Mouse (Mus musculus): ENCODE measurements around the gene Pcx.

- TF ChIP-seq CTCF (IDR thresholded peaks at IDR 0.05; ENCODE audit: control insufficient read depth, insufficient read depth, insufficient read length), result no peak
- TF ChIP-seq CEBPB (IDR thresholded peaks at IDR 0.05; ENCODE audit: low read depth), result no peak
- no peak for TF ChIP-seq USF1 (IDR thresholded peaks at IDR 0.05; ENCODE audit: low read depth)
- no peak for TF ChIP-seq MAX (IDR thresholded peaks at IDR 0.05)
- no peak for TF ChIP-seq MYOD1 (IDR thresholded peaks at IDR 0.05; ENCODE audit: control insufficient read depth, insufficient read length, low read depth)
- no peak for TF ChIP-seq MYOG (IDR thresholded peaks at IDR 0.05; ENCODE audit: control insufficient read depth, extremely low read depth, insufficient read length)
Observed at GRCm38 (mm10) chr19:4554248-4554647, 44.0 kb downstream of the Pcx start.
